In the genomic region with DNA sequence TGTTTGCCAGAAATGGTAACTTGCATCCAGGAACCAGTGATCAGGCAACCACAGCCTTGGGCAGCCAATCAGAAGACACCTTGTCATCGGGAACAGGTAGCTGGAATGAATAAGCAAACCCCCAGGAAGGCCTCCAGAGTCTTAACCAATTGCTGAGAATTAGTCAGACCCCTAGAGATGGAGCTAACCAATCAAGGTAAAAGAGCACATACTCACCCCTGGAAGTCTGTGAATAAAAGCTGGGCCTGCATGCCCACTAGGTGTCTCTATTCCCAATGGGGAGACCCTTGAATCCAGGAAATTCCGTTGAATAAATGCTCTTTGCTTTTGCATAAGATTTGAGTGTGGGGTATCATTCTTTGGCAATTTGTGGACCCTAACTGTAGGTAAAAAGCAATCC, we compare ENCODE assay signal across 14 mouse cellular contexts. TPM values are rescaled to one million over a fixed set of nuclear protein-coding genes. Genes with fewer than 3 reads are reported as not detected.
DNase-seq lines count a peak whose midpoint lies in the region; ATAC-seq and TF ChIP-seq lines count a peak whose summit lies in the region.
"Had no signal": no experiment of that assay in that cellular context is flagged by ENCODE, and none has a peak within 500 bp of the region (broad histone marks: within the 10 kb centered on the region; RNA-seq: fewer than 3 reads in every experiment).

No protein-coding gene starts in this region.

- no peak overlapping the region for H3K9ac ChIP-seq in heart, postnatal 0 days (replicated peaks; ENCODE audit: low read depth, low read length)
- no peak overlapping the region for H3K9ac ChIP-seq in lung, postnatal 0 days (replicated peaks; ENCODE audit: low read depth)
- H3K9ac ChIP-seq: forebrain, embryonic 13.5 days; hindbrain, embryonic 13.5 days; liver, embryonic 15.5 days; midbrain, embryonic 15.5 days had no signal

- no peak for TF ChIP-seq EP300 in heart, postnatal 0 days (IDR thresholded peaks at IDR 0.05; ENCODE audit: low read depth)
- TF ChIP-seq EP300 in lung, postnatal 0 days (IDR thresholded peaks at IDR 0.05) = no peak

- no peak for ATAC-seq in heart, postnatal 0 days (ENCODE audit: insufficient read depth, low read depth)
- peak; percentile 38; the same call in 1 of the 2 replicates for ATAC-seq in lung, postnatal 0 days
- ATAC-seq: forebrain, embryonic 13.5 days; midbrain, embryonic 15.5 days had no signal

- no peaks in the 10 kb centered on the region for H3K36me3 ChIP-seq in heart, postnatal 0 days (replicated peaks; ENCODE audit: control insufficient read depth, insufficient read depth, low read length)
- no peaks in the 10 kb centered on the region for H3K36me3 ChIP-seq in lung, postnatal 0 days (ENCODE audit: insufficient read depth, low read length)
- no peaks in the 10 kb centered on the region for H3K36me3 ChIP-seq in forebrain, embryonic 10.5 days (replicated peaks)
- H3K36me3 ChIP-seq in limb, embryonic 10.5 days = no peaks in the 10 kb centered on the region
- H3K36me3 ChIP-seq: hindbrain, embryonic 13.5 days; liver, embryonic 15.5 days; midbrain, embryonic 15.5 days had no signal

- H3K27me3 ChIP-seq in heart, postnatal 0 days (ENCODE audit: control insufficient read depth, insufficient read depth, low read length) = no peaks in the 10 kb centered on the region
- H3K27me3 ChIP-seq in lung, postnatal 0 days (replicated peaks; ENCODE audit: insufficient read depth, low read length) = no peaks in the 10 kb centered on the region
- H3K27me3 ChIP-seq in forebrain, embryonic 10.5 days (ENCODE audit: poor library complexity, severe bottlenecking) = no peaks in the 10 kb centered on the region
- H3K27me3 ChIP-seq in limb, embryonic 10.5 days (ENCODE audit: low read depth, poor library complexity, severe bottlenecking) = no peaks in the 10 kb centered on the region
- H3K27me3 ChIP-seq: forebrain, embryonic 13.5 days; hindbrain, embryonic 13.5 days; midbrain, embryonic 15.5 days had no signal

- 0 out of 2 replicates have a peak, but pooled peaks cover 4% of the 10 kb centered on the region for H3K4me1 ChIP-seq in heart, postnatal 0 days (ENCODE audit: control insufficient read depth, insufficient read depth)
- no peaks in the 10 kb centered on the region for H3K4me1 ChIP-seq in lung, postnatal 0 days (ENCODE audit: insufficient read depth, low read depth, low read length)
- H3K4me1 ChIP-seq in lung, adult 2 months (ENCODE audit: control insufficient read depth, insufficient read depth, low read length) = 0 out of 2 replicates have a peak, but pooled peaks cover 2% of the 10 kb centered on the region
- H3K4me1 ChIP-seq in forebrain, embryonic 10.5 days = peaks cover 10% of the 10 kb centered on the region
- peaks cover 8% of the 10 kb centered on the region for H3K4me1 ChIP-seq in limb, embryonic 10.5 days

- DNase-seq in heart, postnatal 0 days (ENCODE audit: low spot score) = no peak
- DNase-seq in heart, postnatal 25 days (ENCODE audit: low spot score) = no peak
- DNase-seq in lung, postnatal 0 days (ENCODE audit: low spot score) = peak; percentile 65
- no peak for DNase-seq in lung, adult 2 months
- DNase-seq in brain, adult 2 months (ENCODE audit: low read depth, low spot score) = peak; percentile 49
- peak; percentile 43 for DNase-seq in retina, postnatal 1 day
- DNase-seq in forebrain, embryonic 10.5 days (ENCODE audit: extremely low spot score, low spot score) = no peak
- DNase-seq in limb, embryonic 10.5 days (ENCODE audit: low spot score) = no peak
- DNase-seq: thymus, adult 18-20 months had no signal

- peak; percentile 49 for TF ChIP-seq CTCF in heart, postnatal 0 days (IDR thresholded peaks at IDR 0.05; ENCODE audit: low read depth)
- TF ChIP-seq CTCF in lung, postnatal 0 days (IDR thresholded peaks at IDR 0.05) = peak; percentile 64
- no peak for TF ChIP-seq CTCF in lung, adult 2 months (IDR thresholded peaks at IDR 0.05; ENCODE audit: insufficient read depth, low read length)

- H3K4me2 ChIP-seq in heart, postnatal 0 days (ENCODE audit: low read depth, low read length) = no peak overlapping the region
- no peak overlapping the region for H3K4me2 ChIP-seq in lung, postnatal 0 days (replicated peaks; ENCODE audit: low read depth, low read length)
- H3K4me2 ChIP-seq: forebrain, embryonic 13.5 days; hindbrain, embryonic 13.5 days; liver, embryonic 15.5 days; midbrain, embryonic 15.5 days had no signal

- no peaks in the 10 kb centered on the region for H3K9me3 ChIP-seq in heart, postnatal 0 days (replicated peaks; ENCODE audit: control insufficient read depth, low read length)
- no peaks in the 10 kb centered on the region for H3K9me3 ChIP-seq in lung, postnatal 0 days (ENCODE audit: low read length)
- H3K9me3 ChIP-seq in forebrain, embryonic 10.5 days = no peaks in the 10 kb centered on the region
- H3K9me3 ChIP-seq in limb, embryonic 10.5 days (replicated peaks) = no peaks in the 10 kb centered on the region
- H3K9me3 ChIP-seq: forebrain, embryonic 13.5 days; hindbrain, embryonic 13.5 days; liver, embryonic 15.5 days; midbrain, embryonic 15.5 days had no signal

- TF ChIP-seq POLR2A in lung, adult 2 months (IDR thresholded peaks at IDR 0.05; ENCODE audit: borderline replicate concordance, extremely low read depth, low read depth, low read length) = no peak

- 11% methylated on average over 2 of the region's 2 CpGs for WGBS in heart, postnatal 0 days
- WGBS in lung, postnatal 0 days = 6% methylated on average over 2 of the region's 2 CpGs
- WGBS in lung, adult 2 months = 16% methylated on average over 2 of the region's 2 CpGs
- 14% methylated on average over 2 of the region's 2 CpGs for WGBS in forebrain, embryonic 10.5 days
- 8% methylated on average over 2 of the region's 2 CpGs for WGBS in limb, embryonic 10.5 days

- H3K27ac ChIP-seq in heart, postnatal 0 days (ENCODE audit: low read depth) = no peak overlapping the region
- H3K27ac ChIP-seq in lung, postnatal 0 days (ENCODE audit: low read length) = no peak overlapping the region
- no peak overlapping the region for H3K27ac ChIP-seq in forebrain, embryonic 10.5 days
- no peak overlapping the region for H3K27ac ChIP-seq in limb, embryonic 10.5 days
- H3K27ac ChIP-seq: forebrain, embryonic 13.5 days; hindbrain, embryonic 13.5 days; liver, embryonic 15.5 days; midbrain, embryonic 15.5 days had no signal

- intact Hi-C loops in heart, postnatal 25 days (cut with DNase I) = loop anchor here (5.0 to 10.0 kb wide), 2 partner anchors 65 to 177 kb away; a partner anchor contains a TSS

- no peak overlapping the region for H3K4me3 ChIP-seq in heart, postnatal 0 days (ENCODE audit: low read depth, low read length)
- H3K4me3 ChIP-seq in lung, postnatal 0 days (ENCODE audit: low read depth, low read length) = no peak overlapping the region
- no peak overlapping the region for H3K4me3 ChIP-seq in lung, adult 2 months (replicated peaks; ENCODE audit: extremely low read depth, low read depth, low read length)
- no peak overlapping the region for H3K4me3 ChIP-seq in forebrain, embryonic 10.5 days
- H3K4me3 ChIP-seq in limb, embryonic 10.5 days = no peak overlapping the region
- H3K4me3 ChIP-seq: forebrain, embryonic 13.5 days; hindbrain, embryonic 13.5 days; liver, embryonic 15.5 days; midbrain, embryonic 15.5 days had no signal

RNA-seq across cellular contexts. Expression of a gene that starts 4.9 kb away (rescaled TPM):
- 41.4 and 51.1 TPM in 2 replicates for total RNA-seq in heart, postnatal 0 days (2014; rRNA removed; ENCODE audit: low replicate concordance)
- 11.6 and 14.3 TPM in 2 replicates for polyA plus RNA-seq in heart, postnatal 0 days (2015; fragmentation: Nextera tagmentation; extraction: Ambion mirVana)
- 10 to 100 TPM; 70.3 to 72.9 TPM for total RNA-seq in heart, postnatal 25 days (2021)
- 13.8 and 13.9 TPM in 2 replicates for polyA plus RNA-seq in lung, postnatal 0 days (2015; fragmentation: Nextera tagmentation; extraction: Ambion mirVana)
- 47.5 and 52.4 TPM in 2 replicates for polyA plus RNA-seq in lung, adult 2 months (2012; rRNA removed)
- 43.4 and 44.3 TPM in 2 replicates for polyA plus RNA-seq in forebrain, embryonic 10.5 days (2016; fragmentation: Nextera tagmentation; extraction: Ambion mirVana)
- 51.7 and 57.5 TPM in 2 replicates for polyA plus RNA-seq in limb, embryonic 10.5 days (2016; fragmentation: Nextera tagmentation; extraction: Ambion mirVana)

RNA-seq across cellular contexts. Expression of a gene that starts 5.4 kb away (rescaled TPM):
- total RNA-seq in heart, postnatal 0 days (2014; rRNA removed; ENCODE audit: low replicate concordance) = 50.6 and 87.8 TPM in 2 replicates
- 28.7 and 31.3 TPM in 2 replicates for polyA plus RNA-seq in heart, postnatal 0 days (2015; fragmentation: Nextera tagmentation; extraction: Ambion mirVana)
- 10 to 100 TPM; 22.7 to 27.5 TPM for total RNA-seq in heart, postnatal 25 days (2021)
- polyA plus RNA-seq in lung, postnatal 0 days (2015; fragmentation: Nextera tagmentation; extraction: Ambion mirVana) = 17.9 and 24.6 TPM in 2 replicates
- polyA plus RNA-seq in lung, adult 2 months (2012; rRNA removed) = 19.7 and 26.5 TPM in 2 replicates
- polyA plus RNA-seq in forebrain, embryonic 10.5 days (2016; fragmentation: Nextera tagmentation; extraction: Ambion mirVana) = 196 and 198 TPM in 2 replicates
- 150 and 166 TPM in 2 replicates for polyA plus RNA-seq in limb, embryonic 10.5 days (2016; fragmentation: Nextera tagmentation; extraction: Ambion mirVana)

RNA-seq across cellular contexts. Expression of a gene that starts 42.8 kb away (rescaled TPM):
- total RNA-seq in heart, postnatal 0 days (2014; rRNA removed; ENCODE audit: low replicate concordance) = 2.3 TPM in 1 of 2 replicates, not detected in the other
- 0.74 and 1.2 TPM in 2 replicates for polyA plus RNA-seq in heart, postnatal 0 days (2015; fragmentation: Nextera tagmentation; extraction: Ambion mirVana)
- 1 to 10 TPM; 1.3 to 1.6 TPM for total RNA-seq in heart, postnatal 25 days (2021)
- 2.6 and 2.7 TPM in 2 replicates for polyA plus RNA-seq in lung, postnatal 0 days (2015; fragmentation: Nextera tagmentation; extraction: Ambion mirVana)
- polyA plus RNA-seq in lung, adult 2 months (2012; rRNA removed) = 3.5 and 6.5 TPM in 2 replicates
- 2.3 and 2.4 TPM in 2 replicates for polyA plus RNA-seq in forebrain, embryonic 10.5 days (2016; fragmentation: Nextera tagmentation; extraction: Ambion mirVana)
- 1.3 and 2.4 TPM in 2 replicates for polyA plus RNA-seq in limb, embryonic 10.5 days (2016; fragmentation: Nextera tagmentation; extraction: Ambion mirVana)
- total RNA-seq: neutrophil, adult 5-6 weeks had no signal

Comparison
In these comparisons a context has a peak if more than half of its experiments do, and no peak if none do; other contexts are left out.
1. DNase-seq: peak in lung, postnatal 0 days (single experiment), brain, adult 2 months (single experiment) and retina, postnatal 1 day (single experiment); none in heart, postnatal 0 days (single experiment), heart, postnatal 25 days (single experiment), lung, adult 2 months (single experiment), forebrain, embryonic 10.5 days (single experiment) and limb, embryonic 10.5 days (single experiment).